Mouse (Mus musculus) T-helper 17 cell (primary cell): ENCODE measurements around the gene Nhp2.

Experiments
- in situ Hi-C, 2 experiments: fragments of 300-600 bp; cut with MboI, MseI; formaldehyde crosslinking; loops; 1 replicate in 1 of 2; 2 replicates in 1 of 2; pipeline ENCODE4 v1.15.1; 2025; ENCODE audit warnings: high pct_unique_total_duplicates in 2 of 2

The Nhp2 gene

GRCm38 (mm10) chr11:51619409-51620060 is at the start of gene Nhp2:
TSS of gene Nhp2 (plus strand) at chr11:51619735.
- in situ Hi-C loops: loop anchor here (5.0 kb wide), 3 partner anchors 33 to 68 kb away; partner anchors contain the start of genes 0610009B22Rik (in 1 of the 2), D930048N14Rik (in 1 of the 2) and N4bp3 (in 1 of the 2)

- in situ Hi-C loops: no loop called here
These were observed 43.1 kb upstream of the Nhp2 start for GRCm38 (mm10) chr11:51576454-51576853.

GRCm38 (mm10) chr11:51577587-51577986 is 41.9 kb upstream of the Nhp2 start:
- in situ Hi-C loops: no loop called here

GRCm38 (mm10) chr11:51579024-51579423 is 40.5 kb upstream of the Nhp2 start:
- in situ Hi-C loops: no loop called here

- in situ Hi-C loops: no loop called here
These were observed 36.8 kb upstream of the Nhp2 start for GRCm38 (mm10) chr11:51582713-51583112.

GRCm38 (mm10) chr11:51584057-51584430 is 35.5 kb upstream of the Nhp2 start:
- in situ Hi-C loops: no loop called here

- in situ Hi-C loops: no loop called here
These were observed 34.9 kb upstream of the Nhp2 start, which contains the start of gene Phykpl for GRCm38 (mm10) chr11:51584431-51585248. TSS of gene Phykpl (plus strand) at chr11:51584757.

- in situ Hi-C loops: no loop called here
These were observed 33.8 kb upstream of the Nhp2 start for GRCm38 (mm10) chr11:51585608-51586252.

- in situ Hi-C loops: no loop called here
These were observed 33.1 kb upstream of the Nhp2 start for GRCm38 (mm10) chr11:51586411-51586810.

- in situ Hi-C loops: no loop called here
These were observed 32.5 kb upstream of the Nhp2 start for GRCm38 (mm10) chr11:51587059-51587458.

- in situ Hi-C loops: no loop called here
These were observed 30.7 kb upstream of the Nhp2 start for GRCm38 (mm10) chr11:51588833-51589232.

GRCm38 (mm10) chr11:51590002-51590401 is 29.5 kb upstream of the Nhp2 start:
- in situ Hi-C loops: no loop called here

GRCm38 (mm10) chr11:51591168-51591567 is 28.4 kb upstream of the Nhp2 start:
- in situ Hi-C loops: no loop called here

GRCm38 (mm10) chr11:51591915-51592314 is 27.6 kb upstream of the Nhp2 start:
- in situ Hi-C loops: no loop called here

GRCm38 (mm10) chr11:51593368-51593767 is 26.2 kb upstream of the Nhp2 start:
- in situ Hi-C loops: no loop called here

- in situ Hi-C loops: no loop called here
These were observed 25.7 kb upstream of the Nhp2 start for GRCm38 (mm10) chr11:51593849-51594248.

GRCm38 (mm10) chr11:51594715-51595350 is 24.7 kb upstream of the Nhp2 start:
- in situ Hi-C loops: no loop called here

GRCm38 (mm10) chr11:51595459-51596083 is 24.0 kb upstream of the Nhp2 start:
- in situ Hi-C loops: no loop called here

GRCm38 (mm10) chr11:51597553-51597952 is 22.0 kb upstream of the Nhp2 start:
- in situ Hi-C loops: no loop called here

- in situ Hi-C loops: no loop called here
These were observed 17.3 kb upstream of the Nhp2 start for GRCm38 (mm10) chr11:51602253-51602652.
